In genomic region chr3:115793344-115794059, GRCm38 (mm10) we compare ENCODE assay signal across 7 mouse cellular contexts.
DNase-seq lines count a peak whose midpoint lies in the region; ATAC-seq lines count a peak whose summit lies in the region.

No protein-coding gene starts in this region.

- peak; percentile 85 for DNase-seq in 416B (ENCODE audit: low read depth)
- peak; percentile 83 for DNase-seq in CD4-positive helper T cell, adult 2 months (ENCODE audit: low read depth, low spot score)
- DNase-seq in heart, adult 9 months (ENCODE audit: low spot score in 2 of 2): peak; percentile 69 to 73
- peak; percentile 75 to 85 for DNase-seq in lung, postnatal 4 days
- DNase-seq in thymus, postnatal 25 days: peak; percentile 35
- no peak for DNase-seq in layer of hippocampus, postnatal 14 days (ENCODE audit: low spot score in 2 of 2)

- H3K36me3 ChIP-seq in kidney, embryonic 15.5 days: no peaks in the 10 kb centered on the region

- no peak overlapping the region for H3K27ac ChIP-seq in kidney, embryonic 15.5 days

- no peaks in the 10 kb centered on the region for H3K9me3 ChIP-seq in kidney, embryonic 15.5 days (replicated peaks)

- H3K27me3 ChIP-seq in kidney, embryonic 15.5 days: no peaks in the 10 kb centered on the region; the same call in 1 of the 2 replicates

- H3K4me3 ChIP-seq in kidney, embryonic 15.5 days (replicated peaks): no peak overlapping the region

- H3K4me1 ChIP-seq in kidney, embryonic 15.5 days: no peaks in the 10 kb centered on the region

- ATAC-seq in kidney, embryonic 15.5 days (replicated peaks; ENCODE audit: low FRiP score): peak; percentile 75; the same call in 1 of the 2 replicates

- H3K4me2 ChIP-seq in kidney, embryonic 15.5 days: peak overlapping the region; percentile 24

- 39% methylated on average over 12 of the region's 12 CpGs for WGBS in kidney, embryonic 15.5 days

- no peak overlapping the region for H3K9ac ChIP-seq in kidney, embryonic 15.5 days

Comparison
In these comparisons a context has a peak if more than half of its experiments do, and no peak if none do; other contexts are left out.
1. DNase-seq: peak in 416B (single experiment), CD4-positive helper T cell, adult 2 months (single experiment), heart, adult 9 months (2 of 2), lung, postnatal 4 days (2 of 2) and thymus, postnatal 25 days (single experiment); none in layer of hippocampus, postnatal 14 days (0 of 2).